Mouse (Mus musculus): ENCODE measurements around the gene Etfrf1. TPM values are rescaled to one million over a fixed set of nuclear protein-coding genes. Genes with fewer than 3 reads are reported as not detected.

The Etfrf1 gene
- polyA plus RNA-seq, 1 experiment from 2014 or later = 39.1 TPM

GRCm38 (mm10) chr6:145187093-145188088 lies 23.5 kb upstream of the Etfrf1 start:
- WGBS = 59% methylated on average over 27 of the region's 27 CpGs
- Histone ChIP-seq H3K4me3 (replicated peaks; ENCODE audit: low read length) (peak overlapping the region; percentile 38), H3K27me3 (ENCODE audit: control insufficient read depth, insufficient read depth, low read length) (no peaks in the 10 kb centered on the region), H3K36me3 (ENCODE audit: control insufficient read depth, insufficient read depth, low read length) (no peaks in the 10 kb centered on the region), H3K4me2 (ENCODE audit: low read depth, low read length) (peak overlapping the region; percentile 55), H3K9me3 (replicated peaks; ENCODE audit: control insufficient read depth, low read length) (no peaks in the 10 kb centered on the region), H3K4me1 (ENCODE audit: control insufficient read depth, insufficient read depth, low read length) (no peaks in the 10 kb centered on the region), H3K27ac (ENCODE audit: low read length) (no peak overlapping the region), H3K9ac (ENCODE audit: low read length) (peak overlapping the region; percentile 49)
- peak; percentile 37; the same call in 1 of the 2 replicates for ATAC-seq (ENCODE audit: insufficient read depth, low FRiP score)

- no peak overlapping the region for H3K4me2 ChIP-seq (ENCODE audit: low read depth, low read length)
- no peak overlapping the region for H3K4me3 ChIP-seq (replicated peaks; ENCODE audit: low read length)
- no peaks in the 10 kb centered on the region for H3K4me1 ChIP-seq (ENCODE audit: control insufficient read depth, insufficient read depth, low read length)
- no peaks in the 10 kb centered on the region for H3K27me3 ChIP-seq (ENCODE audit: control insufficient read depth, insufficient read depth, low read length)
- 72% methylated on average over 3 of the region's 3 CpGs for WGBS
- no peaks in the 10 kb centered on the region for H3K9me3 ChIP-seq (replicated peaks; ENCODE audit: control insufficient read depth, low read length)
- H3K27ac ChIP-seq (ENCODE audit: low read length) = no peak overlapping the region
- no peak overlapping the region for H3K9ac ChIP-seq (ENCODE audit: low read length)
- no peaks in the 10 kb centered on the region for H3K36me3 ChIP-seq (ENCODE audit: control insufficient read depth, insufficient read depth, low read length)
- no peak for ATAC-seq (ENCODE audit: insufficient read depth, low FRiP score)
These were observed 17.9 kb upstream of the Etfrf1 start for GRCm38 (mm10) chr6:145193038-145193437.

GRCm38 (mm10) chr6:145193446-145193845 lies 17.5 kb upstream of the Etfrf1 start:
- Histone ChIP-seq H3K4me2 (ENCODE audit: low read depth, low read length) (no peak overlapping the region), H3K27me3 (ENCODE audit: control insufficient read depth, insufficient read depth, low read length) (no peaks in the 10 kb centered on the region), H3K36me3 (ENCODE audit: control insufficient read depth, insufficient read depth, low read length) (no peaks in the 10 kb centered on the region), H3K9me3 (replicated peaks; ENCODE audit: control insufficient read depth, low read length) (no peaks in the 10 kb centered on the region), H3K9ac (ENCODE audit: low read length) (no peak overlapping the region), H3K4me1 (ENCODE audit: control insufficient read depth, insufficient read depth, low read length) (no peaks in the 10 kb centered on the region), H3K27ac (ENCODE audit: low read length) (no peak overlapping the region), H3K4me3 (replicated peaks; ENCODE audit: low read length) (no peak overlapping the region)
- 68% methylated on average over 11 of the region's 11 CpGs for WGBS
- ATAC-seq (ENCODE audit: insufficient read depth, low FRiP score) = no peak

GRCm38 (mm10) chr6:145197949-145198686 lies 12.8 kb upstream of the Etfrf1 start:
- WGBS = 87% methylated on average over 8 of the region's 8 CpGs
- ATAC-seq (ENCODE audit: insufficient read depth, low FRiP score) = no peak
- no peak overlapping the region for H3K4me3 ChIP-seq (replicated peaks; ENCODE audit: low read length)
- H3K27ac ChIP-seq (ENCODE audit: low read length) = no peak overlapping the region
- no peaks in the 10 kb centered on the region for H3K9me3 ChIP-seq (replicated peaks; ENCODE audit: control insufficient read depth, low read length)
- H3K4me1 ChIP-seq (ENCODE audit: control insufficient read depth, insufficient read depth, low read length) = no peaks in the 10 kb centered on the region
- no peak overlapping the region for H3K4me2 ChIP-seq (ENCODE audit: low read depth, low read length)
- H3K36me3 ChIP-seq (ENCODE audit: control insufficient read depth, insufficient read depth, low read length) = no peaks in the 10 kb centered on the region
- no peaks in the 10 kb centered on the region for H3K27me3 ChIP-seq (ENCODE audit: control insufficient read depth, insufficient read depth, low read length)
- H3K9ac ChIP-seq (ENCODE audit: low read length) = no peak overlapping the region

GRCm38 (mm10) chr6:145202432-145203125 lies 8.4 kb upstream of the Etfrf1 start:
- Histone ChIP-seq H3K4me1 (ENCODE audit: control insufficient read depth, insufficient read depth, low read length) (no peaks in the 10 kb centered on the region), H3K4me3 (replicated peaks; ENCODE audit: low read length) (no peak overlapping the region), H3K27ac (ENCODE audit: low read length) (no peak overlapping the region), H3K9ac (ENCODE audit: low read length) (no peak overlapping the region), H3K4me2 (ENCODE audit: low read depth, low read length) (no peak overlapping the region), H3K27me3 (ENCODE audit: control insufficient read depth, insufficient read depth, low read length) (no peaks in the 10 kb centered on the region), H3K36me3 (ENCODE audit: control insufficient read depth, insufficient read depth, low read length) (no peaks in the 10 kb centered on the region), H3K9me3 (replicated peaks; ENCODE audit: control insufficient read depth, low read length) (no peaks in the 10 kb centered on the region)
- WGBS = 75% methylated on average over 13 of the region's 13 CpGs
- no peak for ATAC-seq (ENCODE audit: insufficient read depth, low FRiP score)

- Histone ChIP-seq H3K9me3 (replicated peaks; ENCODE audit: control insufficient read depth, low read length) (no peaks in the 10 kb centered on the region), H3K27ac (ENCODE audit: low read length) (no peak overlapping the region), H3K9ac (ENCODE audit: low read length) (no peak overlapping the region), H3K4me2 (ENCODE audit: low read depth, low read length) (no peak overlapping the region), H3K4me1 (ENCODE audit: control insufficient read depth, insufficient read depth, low read length) (no peaks in the 10 kb centered on the region), H3K27me3 (ENCODE audit: control insufficient read depth, insufficient read depth, low read length) (no peaks in the 10 kb centered on the region), H3K4me3 (replicated peaks; ENCODE audit: low read length) (no peak overlapping the region), H3K36me3 (ENCODE audit: control insufficient read depth, insufficient read depth, low read length) (no peaks in the 10 kb centered on the region)
- ATAC-seq (ENCODE audit: insufficient read depth, low FRiP score) = no peak
- 94% methylated on average over 6 of the region's 6 CpGs for WGBS
These were observed 6.5 kb upstream of the Etfrf1 start for GRCm38 (mm10) chr6:145204440-145204839.

- Histone ChIP-seq H3K4me3 (replicated peaks; ENCODE audit: low read length) (no peak overlapping the region), H3K9ac (ENCODE audit: low read length) (no peak overlapping the region), H3K36me3 (ENCODE audit: control insufficient read depth, insufficient read depth, low read length) (no peaks in the 10 kb centered on the region), H3K27ac (ENCODE audit: low read length) (no peak overlapping the region), H3K27me3 (ENCODE audit: control insufficient read depth, insufficient read depth, low read length) (no peaks in the 10 kb centered on the region), H3K4me2 (ENCODE audit: low read depth, low read length) (no peak overlapping the region), H3K4me1 (ENCODE audit: control insufficient read depth, insufficient read depth, low read length) (no peaks in the 10 kb centered on the region), H3K9me3 (replicated peaks; ENCODE audit: control insufficient read depth, low read length) (no peaks in the 10 kb centered on the region)
- no peak for ATAC-seq (ENCODE audit: insufficient read depth, low FRiP score)
- WGBS = 75% methylated on average over 10 of the region's 10 CpGs
These were observed 5.8 kb upstream of the Etfrf1 start for GRCm38 (mm10) chr6:145205142-145205541.

- Histone ChIP-seq H3K4me3 (replicated peaks; ENCODE audit: low read length) (peak overlapping the region; percentile 53), H3K4me1 (ENCODE audit: control insufficient read depth, insufficient read depth, low read length) (0 out of 2 replicates have a peak, but pooled peaks cover 3% of the 10 kb centered on the region), H3K4me2 (ENCODE audit: low read depth, low read length) (peak overlapping the region; percentile 62), H3K27me3 (ENCODE audit: control insufficient read depth, insufficient read depth, low read length) (no peaks in the 10 kb centered on the region), H3K27ac (ENCODE audit: low read length) (no peak overlapping the region), H3K9me3 (replicated peaks; ENCODE audit: control insufficient read depth, low read length) (no peaks in the 10 kb centered on the region), H3K36me3 (ENCODE audit: control insufficient read depth, insufficient read depth, low read length) (no peaks in the 10 kb centered on the region), H3K9ac (ENCODE audit: low read length) (peak overlapping the region; percentile 53; the same call in 1 of the 2 replicates)
- WGBS = 31% methylated on average over 8 of the region's 8 CpGs
- ATAC-seq (ENCODE audit: insufficient read depth, low FRiP score) = no peak
These were observed 766 bp upstream of the Etfrf1 start for GRCm38 (mm10) chr6:145210056-145210680.
